Mouse (Mus musculus) liver, postnatal 0 days (tissue): ENCODE results near the gene Senp2.

Source experiments
- CTCF ChIP-seq: sonication (generic); IDR thresholded peaks from 2 replicates; pipeline ENCODE4 v1.5.1; 2016; ENCODE audit warnings: antibody characterized with exemption, low read depth
- EP300 ChIP-seq: IDR thresholded peaks from 2 replicates; pipeline ENCODE4 v1.6.1; 2016; ENCODE audit warnings: antibody characterized with exemption, low read depth, mild to moderate bottlenecking

DNA sequence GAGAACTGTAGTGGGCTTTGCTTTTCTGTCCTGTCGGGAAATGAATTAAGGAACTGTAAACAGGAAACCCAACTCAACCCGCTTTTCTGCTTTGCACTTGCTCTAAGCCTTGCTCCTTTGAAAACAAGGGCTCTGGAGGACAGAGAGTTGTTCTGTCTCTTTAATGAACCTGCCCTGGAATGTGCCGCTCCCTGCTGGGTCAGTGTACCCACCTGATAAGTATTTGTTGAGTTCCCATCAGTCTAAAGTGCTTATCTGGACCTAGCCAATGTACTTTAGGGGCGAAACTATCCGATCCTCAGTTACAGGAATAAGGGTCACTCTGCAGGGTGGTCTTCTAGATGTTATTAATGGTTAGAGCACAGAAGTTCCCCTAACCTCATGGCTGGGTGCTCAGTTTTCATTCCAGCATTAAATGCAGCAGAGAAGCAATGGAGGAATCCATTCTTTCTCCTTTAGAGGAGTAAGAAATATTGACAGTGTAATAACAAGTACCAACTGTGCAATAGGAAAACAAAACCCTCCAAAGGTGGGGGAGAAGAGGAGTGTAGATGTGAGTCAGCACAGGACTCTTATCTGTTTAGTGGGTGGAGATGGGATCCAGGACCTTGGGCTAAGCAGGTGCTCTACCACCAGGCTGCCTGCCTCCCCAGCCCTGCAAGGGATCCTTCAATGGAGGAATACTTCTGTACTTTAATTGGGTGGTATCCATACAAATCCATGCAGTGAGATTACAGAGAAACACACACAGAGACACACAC is 12.2 kb upstream of the Senp2 start:
- TF ChIP-seq CTCF (no peak), EP300 (peak; percentile 70)
